Mouse (Mus musculus) urinary bladder, postnatal 36 days (tissue): ENCODE measurements around the gene Bin2.
A peak's percentile ranks its signal among the peaks of the same experiment; 100 is the strongest.
"Not testable (repeated sequence)": the region's sequence is repeated elsewhere in the genome, so short reads cannot be mapped to it uniquely, and the experiment has no call there.

Source experiments
- DNase-seq, 2 experiments: peaks; one replicate each; pipeline ENCODE4 v3.0.0; 2022; ENCODE audit warnings: low spot score in 2 of 2, mixed read lengths in 1 of 2

Bin2 gene

GRCm38 (mm10) chr15:100616221-100616620 is 53.1 kb downstream of the Bin2 start:
- no peak for DNase-seq

GRCm38 (mm10) chr15:100615825-100616220 is 53.5 kb downstream of the Bin2 start:
- peak; percentile 80 to 88 for DNase-seq

- peak; percentile 96 to 98 for DNase-seq
Observed at GRCm38 (mm10) chr15:100614996-100615824, 54.1 kb downstream of the Bin2 start, which contains the start of gene Dazap2. Dazap2 (plus strand) TSS chr15:100615349.

- DNase-seq = peak; percentile 31 to 41
Observed at GRCm38 (mm10) chr15:100614218-100614995, 54.9 kb downstream of the Bin2 start.

GRCm38 (mm10) chr15:100613584-100613983 is 55.8 kb downstream of the Bin2 start:
- DNase-seq = peak; percentile 57 to 75

- DNase-seq = no peak
Observed at GRCm38 (mm10) chr15:100612432-100612831, 56.9 kb downstream of the Bin2 start.

GRCm38 (mm10) chr15:100611951-100612350 is 57.4 kb downstream of the Bin2 start:
- DNase-seq = no peak

GRCm38 (mm10) chr15:100606677-100607076 is 62.7 kb downstream of the Bin2 start:
- DNase-seq = not testable (repeated sequence)

- DNase-seq = no peak
Observed at GRCm38 (mm10) chr15:100601669-100602068, 67.7 kb downstream of the Bin2 start.

- no peak for DNase-seq
Observed at GRCm38 (mm10) chr15:100600696-100601272, 68.6 kb downstream of the Bin2 start.

GRCm38 (mm10) chr15:100600047-100600695 is 69.2 kb downstream of the Bin2 start:
- peak; percentile 30 to 65 for DNase-seq

GRCm38 (mm10) chr15:100599276-100600046 is 69.9 kb downstream of the Bin2 start, which contains the start of gene Pou6f1:
Pou6f1 (minus strand) TSS chr15:100599984.
- peak; percentile 46 to 50 for DNase-seq

GRCm38 (mm10) chr15:100598883-100599275 is 70.5 kb downstream of the Bin2 start:
- peak; percentile 31 to 42 for DNase-seq

GRCm38 (mm10) chr15:100598287-100598882 is 71.0 kb downstream of the Bin2 start:
- no peak for DNase-seq

GRCm38 (mm10) chr15:100592817-100593216 is 76.5 kb downstream of the Bin2 start:
- no peak for DNase-seq
